Mouse (Mus musculus) neural tube, embryonic 12.5 days (tissue): ENCODE results near the gene Stc2. TPM values are rescaled to one million over a fixed set of nuclear protein-coding genes. Genes with fewer than 3 reads are reported as not detected.

ENCODE experiments used
- ATAC-seq: fragments of 200-750 bp; cut with Nextera tagmentation; 2 replicates; pipeline ENCODE4 v1.8.0; 2017; ENCODE audit warnings: low read depth, mild to moderate bottlenecking, moderate TSS enrichment, moderate library complexity; ENCODE audit not compliant: low FRiP score
- H3K27ac ChIP-seq: fragments of 300-500 bp; sonication (generic); 2 replicates; pipeline ENCODE4 v1.5.1; 2016
- H3K27me3 ChIP-seq: fragments of 300-500 bp; sonication (generic); replicated peaks from 2 replicates; pipeline ENCODE4 v1.6.1; 2016; ENCODE audit warnings: mild to moderate bottlenecking
- H3K36me3 ChIP-seq: fragments of 300-500 bp; sonication (generic); 2 replicates; pipeline ENCODE4 v1.6.1; 2016; ENCODE audit warnings: mild to moderate bottlenecking
- H3K4me1 ChIP-seq: fragments of 300-500 bp; sonication (generic); 2 replicates; pipeline ENCODE4 v1.6.1; 2016
- H3K4me2 ChIP-seq: fragments of 300-500 bp; sonication (generic); replicated peaks from 2 replicates; pipeline ENCODE4 v1.6.1; 2016; ENCODE audit warnings: mild to moderate bottlenecking
- H3K4me3 ChIP-seq: fragments of 300-500 bp; sonication (generic); 2 replicates; pipeline ENCODE4 v1.5.1; 2016
- H3K9ac ChIP-seq: fragments of 300-500 bp; sonication (generic); 2 replicates; pipeline ENCODE4 v1.6.1; 2016; ENCODE audit warnings: mild to moderate bottlenecking
- H3K9me3 ChIP-seq: fragments of 300-500 bp; sonication (generic); 2 replicates; pipeline ENCODE4 v1.6.1; 2016; ENCODE audit warnings: mild to moderate bottlenecking
- WGBS: fragments of 180-500 bp; shearing (Covaris S2); methylation state at CpG from one replicate; pipeline ENCODE4 v1.1.7; 2016; 5-methylcytosine and 5-hydroxymethylcytosine counted together
- polyA plus RNA-seq: library from polyadenylated mRNA; unstranded; fragments of >200 nt; fragmentation: Nextera tagmentation; extraction: Ambion mirVana; gene quantifications from 2 replicates; pipeline ENCODE4 v1.2.1, GENCODE M21; 2016

Gene Stc2
- polyA plus RNA-seq, result 0.94 and 1.2 TPM in 2 replicates

- H3K4me1 ChIP-seq, result peaks cover 26% of the 10 kb centered on the region
- no peaks in the 10 kb centered on the region for H3K36me3 ChIP-seq
- under 1% methylated on average over 51 of the region's 51 CpGs for WGBS
- peak within 1 kb of the TSS; percentile 52 for H3K9ac ChIP-seq
- peak within 1 kb of the TSS; percentile 54 for H3K4me3 ChIP-seq
- no peak within 1 kb of the TSS for H3K27ac ChIP-seq
- H3K27me3 ChIP-seq, result peaks cover 35% of the 10 kb centered on the region
- H3K4me2 ChIP-seq, result peak within 1 kb of the TSS; percentile 99
- H3K9me3 ChIP-seq, result no peaks in the 10 kb centered on the region
- ATAC-seq, result peak; percentile 81
These were observed at the start of gene Stc2 for GRCm38 (mm10) chr11:31369648-31370286. Gene Stc2 (minus strand): TSS chr11:31370074.

- no peaks in the 10 kb centered on the region for H3K9me3 ChIP-seq
- 77% methylated on average over 5 of the region's 5 CpGs for WGBS
- H3K4me1 ChIP-seq, result no peaks in the 10 kb centered on the region
- H3K4me3 ChIP-seq, result no peak overlapping the region
- H3K9ac ChIP-seq, result no peak overlapping the region
- H3K36me3 ChIP-seq, result no peaks in the 10 kb centered on the region
- H3K27me3 ChIP-seq, result no peaks in the 10 kb centered on the region
- no peak for ATAC-seq
- H3K4me2 ChIP-seq, result no peak overlapping the region
- H3K27ac ChIP-seq, result no peak overlapping the region
These were observed 47.2 kb upstream of the Stc2 start for GRCm38 (mm10) chr11:31417071-31417470.

GRCm38 (mm10) chr11:31412376-31412775, 42.5 kb upstream of the Stc2 start:
- H3K4me1 ChIP-seq, result no peaks in the 10 kb centered on the region
- no peak overlapping the region for H3K4me2 ChIP-seq
- H3K4me3 ChIP-seq, result no peak overlapping the region
- H3K9ac ChIP-seq, result no peak overlapping the region
- 78% methylated on average over 3 of the region's 3 CpGs for whole genome bisulfite sequencing
- no peak for ATAC-seq
- no peaks in the 10 kb centered on the region for H3K27me3 ChIP-seq
- no peaks in the 10 kb centered on the region for H3K9me3 ChIP-seq
- no peak overlapping the region for H3K27ac ChIP-seq
- H3K36me3 ChIP-seq, result no peaks in the 10 kb centered on the region

GRCm38 (mm10) chr11:31406736-31407135, 36.9 kb upstream of the Stc2 start:
- Histone ChIP-seq H3K4me2 (no peak overlapping the region), H3K27ac (no peak overlapping the region), H3K4me3 (no peak overlapping the region), H3K4me1 (no peaks in the 10 kb centered on the region), H3K36me3 (no peaks in the 10 kb centered on the region), H3K9me3 (no peaks in the 10 kb centered on the region), H3K9ac (no peak overlapping the region), H3K27me3 (no peaks in the 10 kb centered on the region)
- 91% methylated on average over 1 of the region's 1 CpGs for WGBS
- no peak for ATAC-seq

- H3K9me3 ChIP-seq, result no peaks in the 10 kb centered on the region
- H3K36me3 ChIP-seq, result no peaks in the 10 kb centered on the region
- WGBS, result 95% methylated on average over 1 of the region's 1 CpGs
These were observed 33.2 kb upstream of the Stc2 start for GRCm38 (mm10) chr11:31403080-31403479.

GRCm38 (mm10) chr11:31398604-31399003, 28.7 kb upstream of the Stc2 start:
- no peaks in the 10 kb centered on the region for H3K9me3 ChIP-seq
- no peaks in the 10 kb centered on the region for H3K4me1 ChIP-seq
- H3K36me3 ChIP-seq, result no peaks in the 10 kb centered on the region
- ATAC-seq, result no peak
- no peak overlapping the region for H3K4me2 ChIP-seq
- H3K9ac ChIP-seq, result no peak overlapping the region
- no peaks in the 10 kb centered on the region for H3K27me3 ChIP-seq
- WGBS, result 76% methylated on average over 2 of the region's 2 CpGs
- no peak overlapping the region for H3K27ac ChIP-seq
- no peak overlapping the region for H3K4me3 ChIP-seq

More at GRCm38 (mm10) chr11:31403080-31403479, 33.2 kb upstream of the Stc2 start:
- H3K9ac ChIP-seq, result no peak overlapping the region
- H3K27ac ChIP-seq, result no peak overlapping the region
- no peak for ATAC-seq
- no peak overlapping the region for H3K4me3 ChIP-seq
- no peak overlapping the region for H3K4me2 ChIP-seq
- H3K4me1 ChIP-seq, result no peaks in the 10 kb centered on the region
- no peaks in the 10 kb centered on the region for H3K27me3 ChIP-seq

GRCm38 (mm10) chr11:31396638-31397417, 27.0 kb upstream of the Stc2 start:
- Histone ChIP-seq H3K27me3 (no peaks in the 10 kb centered on the region), H3K9me3 (no peaks in the 10 kb centered on the region), H3K36me3 (no peaks in the 10 kb centered on the region), H3K4me2 (no peak overlapping the region), H3K4me3 (no peak overlapping the region), H3K4me1 (no peaks in the 10 kb centered on the region), H3K27ac (no peak overlapping the region), H3K9ac (no peak overlapping the region)
- ATAC-seq, result no peak
- 71% methylated on average over 6 of the region's 6 CpGs for WGBS

GRCm38 (mm10) chr11:31394026-31394425, 24.2 kb upstream of the Stc2 start:
- Histone ChIP-seq H3K36me3 (no peaks in the 10 kb centered on the region), H3K9ac (no peak overlapping the region), H3K9me3 (no peaks in the 10 kb centered on the region), H3K27ac (no peak overlapping the region), H3K27me3 (no peaks in the 10 kb centered on the region), H3K4me3 (no peak overlapping the region), H3K4me2 (no peak overlapping the region), H3K4me1 (no peaks in the 10 kb centered on the region)
- ATAC-seq, result no peak
- WGBS, result 80% methylated on average over 6 of the region's 6 CpGs

- H3K27me3 ChIP-seq, result no peaks in the 10 kb centered on the region
- H3K4me3 ChIP-seq, result no peak overlapping the region
- no peak for ATAC-seq
- H3K9me3 ChIP-seq, result no peaks in the 10 kb centered on the region
- H3K9ac ChIP-seq, result no peak overlapping the region
- no peak overlapping the region for H3K27ac ChIP-seq
- no peak overlapping the region for H3K4me2 ChIP-seq
- 81% methylated on average over 5 of the region's 5 CpGs for WGBS
- H3K36me3 ChIP-seq, result no peaks in the 10 kb centered on the region
- no peaks in the 10 kb centered on the region for H3K4me1 ChIP-seq
These were observed 22.5 kb upstream of the Stc2 start for GRCm38 (mm10) chr11:31392340-31392739.

GRCm38 (mm10) chr11:31388890-31389289, 19.0 kb upstream of the Stc2 start:
- no peak overlapping the region for H3K27ac ChIP-seq
- no peaks in the 10 kb centered on the region for H3K36me3 ChIP-seq
- 76% methylated on average over 4 of the region's 4 CpGs for WGBS
- no peaks in the 10 kb centered on the region for H3K27me3 ChIP-seq
- H3K4me1 ChIP-seq, result no peaks in the 10 kb centered on the region
- H3K4me2 ChIP-seq, result no peak overlapping the region
- no peak overlapping the region for H3K9ac ChIP-seq
- ATAC-seq, result no peak
- H3K4me3 ChIP-seq, result no peak overlapping the region
- H3K9me3 ChIP-seq, result no peaks in the 10 kb centered on the region

GRCm38 (mm10) chr11:31387526-31387925, 17.7 kb upstream of the Stc2 start:
- Histone ChIP-seq H3K27me3 (no peaks in the 10 kb centered on the region), H3K9ac (no peak overlapping the region), H3K27ac (no peak overlapping the region), H3K36me3 (no peaks in the 10 kb centered on the region), H3K4me2 (no peak overlapping the region), H3K4me1 (no peaks in the 10 kb centered on the region), H3K4me3 (no peak overlapping the region), H3K9me3 (no peaks in the 10 kb centered on the region)
- ATAC-seq, result no peak
- WGBS, result 86% methylated on average over 5 of the region's 5 CpGs

GRCm38 (mm10) chr11:31386571-31386970, 16.7 kb upstream of the Stc2 start:
- no peaks in the 10 kb centered on the region for H3K9me3 ChIP-seq
- H3K9ac ChIP-seq, result no peak overlapping the region
- no peak overlapping the region for H3K4me3 ChIP-seq
- WGBS, result 56% methylated on average over 3 of the region's 3 CpGs
- H3K4me2 ChIP-seq, result no peak overlapping the region
- no peak for ATAC-seq
- no peak overlapping the region for H3K27ac ChIP-seq
- no peaks in the 10 kb centered on the region for H3K27me3 ChIP-seq
- H3K36me3 ChIP-seq, result no peaks in the 10 kb centered on the region
- H3K4me1 ChIP-seq, result no peaks in the 10 kb centered on the region
